Mouse (Mus musculus) right cerebral cortex, adult 2 months (tissue): ENCODE measurements around the gene Gm5426.
"Not testable (repeated sequence)": the region's sequence is repeated elsewhere in the genome, so short reads cannot be mapped to it uniquely, and the experiment has no call there.

ENCODE experiments used
- DNase-seq, 2 experiments: peaks; one replicate each; pipeline ENCODE4 v3.0.0; 2021 to 2022; ENCODE audit warnings: low spot score in 2 of 2

Gm5426 gene

GRCm38 (mm10) chr10:96138585-96138984 lies 2.2 kb downstream of the Gm5426 start:
- no peak for DNase-seq

GRCm38 (mm10) chr10:96139274-96139673 lies 2.9 kb downstream of the Gm5426 start:
- DNase-seq = not testable (repeated sequence)

GRCm38 (mm10) chr10:96146578-96146977 lies 10.2 kb downstream of the Gm5426 start:
- no peak for DNase-seq

GRCm38 (mm10) chr10:96148250-96148699 lies 11.9 kb downstream of the Gm5426 start:
- no peak for DNase-seq

GRCm38 (mm10) chr10:96150401-96151116 lies 14.2 kb downstream of the Gm5426 start:
- no peak for DNase-seq

- no peak for DNase-seq
Measured at GRCm38 (mm10) chr10:96153315-96153714, 16.9 kb downstream of the Gm5426 start.

- DNase-seq = no peak
Measured at GRCm38 (mm10) chr10:96162975-96163706, 26.7 kb downstream of the Gm5426 start.

- no peak for DNase-seq
Measured at GRCm38 (mm10) chr10:96163791-96164190, 27.4 kb downstream of the Gm5426 start.

GRCm38 (mm10) chr10:96165260-96165659 lies 28.9 kb downstream of the Gm5426 start:
- no peak for DNase-seq

- DNase-seq = no peak
Measured at GRCm38 (mm10) chr10:96168998-96169397, 32.6 kb downstream of the Gm5426 start.

GRCm38 (mm10) chr10:96171546-96171945 lies 35.1 kb downstream of the Gm5426 start:
- no peak for DNase-seq

GRCm38 (mm10) chr10:96172964-96173363 lies 36.6 kb downstream of the Gm5426 start:
- no peak for DNase-seq

GRCm38 (mm10) chr10:96173771-96174170 lies 37.4 kb downstream of the Gm5426 start:
- no peak for DNase-seq

- DNase-seq = no peak
Measured at GRCm38 (mm10) chr10:96176916-96177315, 40.5 kb downstream of the Gm5426 start.

GRCm38 (mm10) chr10:96180554-96181397 lies 44.4 kb downstream of the Gm5426 start:
- no peak for DNase-seq

- DNase-seq = no peak
Measured at GRCm38 (mm10) chr10:96181398-96181790, 45.0 kb downstream of the Gm5426 start.

- no peak for DNase-seq
Measured at GRCm38 (mm10) chr10:96181883-96182628, 45.7 kb downstream of the Gm5426 start.

GRCm38 (mm10) chr10:96185026-96185425 lies 48.6 kb downstream of the Gm5426 start:
- no peak for DNase-seq

GRCm38 (mm10) chr10:96185601-96186000 lies 49.2 kb downstream of the Gm5426 start:
- DNase-seq = no peak
